Mouse (Mus musculus) MEL (cell line): ENCODE data around the gene Scaf4. TPM values are rescaled to one million over a fixed set of nuclear protein-coding genes. Genes with fewer than 3 reads are reported as not detected.

Experiments used
- DNase-seq: peaks from one replicate; pipeline ENCODE4 v3.0.0; 2011; ENCODE audit warnings: low read depth, low spot score
- H3K27ac ChIP-seq: 2 replicates; pipeline ENCODE4 v1.5.1; 2012; ENCODE audit warnings: low read depth, mild to moderate bottlenecking, control low read depth, low read length, moderate library complexity; ENCODE audit not compliant: control insufficient read depth
- H3K27me3 ChIP-seq, 2 experiments: fragments of 150-350 bp in 1 of 2; sonication (generic) in 1 of 2; 2 replicates each; pipeline ENCODE4 v1.6.1; 2012; ENCODE audit warnings: low read length in 2 of 2, mild to moderate bottlenecking in 2 of 2, improper control_type of control experiment in 1 of 2, moderate library complexity in 1 of 2; ENCODE audit not compliant: insufficient read depth in 2 of 2, control insufficient read depth in 1 of 2
- H3K36me3 ChIP-seq, 2 experiments: 2 replicates each; pipeline ENCODE4 v1.6.1; 2012 to 2014; ENCODE audit warnings: low read length in 2 of 2, improper control_type of control experiment in 1 of 2, inconsistent platforms in 1 of 2, mild to moderate bottlenecking in 1 of 2; ENCODE audit not compliant: insufficient read depth in 2 of 2, control insufficient read depth in 1 of 2
- H3K4me1 ChIP-seq, 2 experiments: fragments of 150-350 bp in 1 of 2; sonication (generic) in 1 of 2; 2 replicates each; pipeline ENCODE4 v1.6.1; 2012; ENCODE audit warnings: low read length in 2 of 2, improper control_type of control experiment in 1 of 2, mild to moderate bottlenecking in 1 of 2; ENCODE audit not compliant: insufficient read depth in 2 of 2, control insufficient read depth in 1 of 2
- H3K4me3 ChIP-seq, 2 experiments: fragments of 150-350 bp in 1 of 2; sonication (generic) in 1 of 2; 2 replicates each; pipeline ENCODE4 v1.5.1; 2012; ENCODE audit warnings: low read depth in 2 of 2, low read length in 2 of 2, mild to moderate bottlenecking in 2 of 2, moderate library complexity in 2 of 2, control low read depth in 1 of 2, improper control_type of control experiment in 1 of 2; ENCODE audit not compliant: control insufficient read depth in 1 of 2, insufficient read depth in 1 of 2
- H3K79me2 ChIP-seq: 2 replicates; pipeline ENCODE4 v1.6.1; 2012; ENCODE audit warnings: mild to moderate bottlenecking, low read length, moderate library complexity; ENCODE audit not compliant: control insufficient read depth, poor library complexity, insufficient read depth
- H3K9ac ChIP-seq: 2 replicates; pipeline ENCODE4 v1.6.1; 2012; ENCODE audit warnings: low read depth, mild to moderate bottlenecking, control low read depth, low read length, moderate library complexity; ENCODE audit not compliant: control insufficient read depth, poor library complexity, severe bottlenecking
- H3K9me3 ChIP-seq: fragments of 150-350 bp; sonication (generic); replicated peaks from 2 replicates; pipeline ENCODE4 v1.6.1; 2012; ENCODE audit warnings: mild to moderate bottlenecking, low read length, improper control_type of control experiment, moderate library complexity; ENCODE audit not compliant: insufficient read depth
- BHLHE40 ChIP-seq: IDR thresholded peaks from 2 replicates; pipeline ENCODE4 v1.6.1; 2012; ENCODE audit warnings: low read depth, mild to moderate bottlenecking, inconsistent platforms, low read length, improper control_type of control experiment, borderline replicate concordance
- CHD1 ChIP-seq: IDR thresholded peaks from 2 replicates; pipeline ENCODE4 v1.6.1; 2012; ENCODE audit warnings: low read depth, mild to moderate bottlenecking, inconsistent platforms, low read length, improper control_type of control experiment
- CHD2 ChIP-seq: IDR thresholded peaks from 2 replicates; pipeline ENCODE4 v1.6.1; 2011; ENCODE audit warnings: low read length, improper control_type of control experiment
- CTCF ChIP-seq, 3 experiments: IDR thresholded peaks in 2 of 3; conservative IDR thresholded peaks in 1 of 3; 2 replicates each; pipeline ENCODE4 v1.5.1; 2011 to 2012; ENCODE audit warnings: low read length in 3 of 3, low read depth in 2 of 3, mild to moderate bottlenecking in 2 of 3, improper control_type of control experiment in 1 of 3, inconsistent platforms in 1 of 3, mixed read lengths in 1 of 3, moderate library complexity in 1 of 3; ENCODE audit not compliant: control insufficient read depth in 1 of 3, insufficient read depth in 1 of 3, poor library complexity in 1 of 3, severe bottlenecking in 1 of 3
- EP300 ChIP-seq, 2 experiments: IDR thresholded peaks; 2 replicates each; pipeline ENCODE4 v1.6.1; 2011; ENCODE audit warnings: improper control_type of control experiment in 2 of 2, low read length in 2 of 2, low read depth in 1 of 2, mild to moderate bottlenecking in 1 of 2
- ETS1 ChIP-seq: IDR thresholded peaks from 2 replicates; pipeline ENCODE4 v1.6.1; 2012; ENCODE audit warnings: low read depth, mild to moderate bottlenecking, inconsistent platforms, low read length, improper control_type of control experiment, moderate library complexity
- JUND ChIP-seq: IDR thresholded peaks from 2 replicates; pipeline ENCODE4 v1.6.1; 2011; ENCODE audit warnings: low read depth, mild to moderate bottlenecking, improper control_type of control experiment, low read length
- MAFK ChIP-seq: IDR thresholded peaks from 2 replicates; pipeline ENCODE4 v1.6.1; 2011; ENCODE audit warnings: low read depth, mild to moderate bottlenecking, low read length, improper control_type of control experiment, borderline replicate concordance
- MXI1 ChIP-seq: IDR thresholded peaks from 2 replicates; pipeline ENCODE4 v1.6.1; 2011; ENCODE audit warnings: mild to moderate bottlenecking, low read depth, low read length, improper control_type of control experiment
- MYC ChIP-seq: IDR thresholded peaks from 2 replicates; pipeline ENCODE4 v1.6.1; 2011; ENCODE audit warnings: low read depth, mild to moderate bottlenecking, low read length, improper control_type of control experiment, moderate library complexity
- NELFE ChIP-seq: IDR thresholded peaks from 2 replicates; pipeline ENCODE4 v1.6.1; 2011; ENCODE audit warnings: low read depth, low read length, improper control_type of control experiment
- POLR2A ChIP-seq, 2 experiments: IDR thresholded peaks; 2 replicates each; pipeline ENCODE4 v1.6.1; 2011 to 2012; ENCODE audit warnings: low read length in 2 of 2, mild to moderate bottlenecking in 2 of 2, control low read depth in 1 of 2, improper control_type of control experiment in 1 of 2, low read depth in 1 of 2, moderate library complexity in 1 of 2; ENCODE audit not compliant: control insufficient read depth in 1 of 2, insufficient read depth in 1 of 2, poor library complexity in 1 of 2
- POLR2AphosphoS2 ChIP-seq: IDR thresholded peaks from 2 replicates; pipeline ENCODE4 v1.6.1; 2011; ENCODE audit warnings: low read length, improper control_type of control experiment
- POLR2AphosphoS5 ChIP-seq: IDR thresholded peaks from 2 replicates; pipeline ENCODE4 v1.6.1; 2012; ENCODE audit warnings: low read depth, borderline replicate concordance, mild to moderate bottlenecking, inconsistent platforms, low read length, moderate library complexity, mixed read lengths
- RAD21 ChIP-seq: IDR thresholded peaks from 2 replicates; pipeline ENCODE4 v1.6.1; 2011; ENCODE audit warnings: mild to moderate bottlenecking, low read depth, low read length, improper control_type of control experiment
- RCOR1 ChIP-seq: IDR thresholded peaks from 2 replicates; pipeline ENCODE4 v1.6.1; 2012; ENCODE audit warnings: low read depth, mild to moderate bottlenecking, inconsistent platforms, low read length, improper control_type of control experiment
- SIN3A ChIP-seq: IDR thresholded peaks from 2 replicates; pipeline ENCODE4 v1.6.1; 2012; ENCODE audit warnings: low read length, improper control_type of control experiment, inconsistent platforms
- SMC3 ChIP-seq: IDR thresholded peaks from 2 replicates; pipeline ENCODE4 v1.6.1; 2011; ENCODE audit warnings: low read depth, low read length, improper control_type of control experiment
- TAL1 ChIP-seq: IDR thresholded peaks from 2 replicates; pipeline ENCODE4 v1.6.1; 2012; ENCODE audit warnings: mild to moderate bottlenecking, inconsistent platforms, low read length, moderate library complexity, mixed read lengths
- TCF12 ChIP-seq: IDR thresholded peaks from 2 replicates; pipeline ENCODE4 v1.6.1; 2014; ENCODE audit warnings: low read depth, mild to moderate bottlenecking, inconsistent platforms, low read length, improper control_type of control experiment, moderate library complexity
- USF2 ChIP-seq, 2 experiments: IDR thresholded peaks; 2 replicates each; pipeline ENCODE4 v1.6.1; 2011 to 2012; ENCODE audit warnings: improper control_type of control experiment in 2 of 2, low read length in 2 of 2, borderline replicate concordance in 1 of 2, inconsistent platforms in 1 of 2, low read depth in 1 of 2, mild to moderate bottlenecking in 1 of 2; ENCODE audit not compliant: insufficient read depth in 1 of 2
- ZC3H11A ChIP-seq: IDR thresholded peaks from 2 replicates; pipeline ENCODE4 v1.6.1; 2012; ENCODE audit warnings: low read depth, mild to moderate bottlenecking, inconsistent platforms, low read length, improper control_type of control experiment
- ZMIZ1 ChIP-seq: IDR thresholded peaks from 2 replicates; pipeline ENCODE4 v1.6.1; 2012; ENCODE audit warnings: low read depth, mild to moderate bottlenecking, inconsistent platforms, low read length, improper control_type of control experiment, moderate library complexity
- polyA plus RNA-seq, 2 experiments: library from polyadenylated mRNA; stranded (reverse) in 1 of 2; unstranded in 1 of 2; fragments of >175 nt in 1 of 2; fragments of >200 nt in 1 of 2; gene quantifications; 2 replicates each; pipeline versions ENCODE4 v1.2.1 to v1.2.4; 2012; ENCODE audit warnings: low replicate concordance in 2 of 2, low read depth in 1 of 2; ENCODE audit not compliant: insufficient read length in 2 of 2, insufficient read depth in 1 of 2, missing spikeins in 1 of 2
- total RNA-seq: library from RNA; depleted of rRNA; stranded (reverse); fragments of 300-350 nt; gene quantifications from 2 replicates; pipeline ENCODE4 v1.2.3, GENCODE M21; 2012

Scaf4 gene
- total and polyA plus RNA-seq, 3 experiments: 12.3 to 56.2 TPM; not detected in 1

GRCm38 (mm10) chr16:90241875-90242274, 42.4 kb downstream of the Scaf4 start:
- no peaks in the 10 kb centered on the region for H3K4me1 ChIP-seq
- peaks cover 0 to 34% of the 10 kb centered on the region in 2 experiments; a peak in 2 of 4 replicates for H3K36me3 ChIP-seq
- no peak for DNase-seq
- H3K4me3 ChIP-seq: no peak overlapping the region
- no peaks in the 10 kb centered on the region for H3K79me2 ChIP-seq
- no peaks in the 10 kb centered on the region for H3K27me3 ChIP-seq
- H3K9me3 ChIP-seq: no peaks in the 10 kb centered on the region
- H3K27ac ChIP-seq: no peak overlapping the region
- no peak overlapping the region for H3K9ac ChIP-seq
- no peak for TF ChIP-seq POLR2A (IDR thresholded peaks at IDR 0.05; ENCODE audit: control insufficient read depth in 1 of 2, insufficient read depth in 1 of 2, low read depth in 1 of 2, low read length in 2 of 2, poor library complexity in 1 of 2)
- no peak for TF ChIP-seq TCF12
- no peak for TF ChIP-seq ETS1
- TF ChIP-seq MAFK: no peak
- no peak for TF ChIP-seq CHD2
- TF ChIP-seq RCOR1: no peak
- TF ChIP-seq MXI1: no peak
- TF ChIP-seq CTCF (IDR thresholded peaks at IDR 0.05 in 2 of 3, conservative IDR thresholded peaks at IDR 0.05 in 1 of 3; ENCODE audit: control insufficient read depth in 1 of 3, insufficient read depth in 1 of 3, low read depth in 2 of 3, low read length in 3 of 3, poor library complexity in 1 of 3, severe bottlenecking in 1 of 3): no peak
- TF ChIP-seq CHD1: no peak
- no peak for TF ChIP-seq TAL1
- TF ChIP-seq ZC3H11A: no peak
- no peak for TF ChIP-seq USF2 (IDR thresholded peaks at IDR 0.05; ENCODE audit: borderline replicate concordance in 1 of 2, insufficient read depth in 1 of 2, low read depth in 1 of 2, low read length in 2 of 2)
- no peak for TF ChIP-seq RAD21
- TF ChIP-seq BHLHE40: no peak
- TF ChIP-seq POLR2AphosphoS5: no peak
- TF ChIP-seq POLR2AphosphoS2: no peak
- no peak for TF ChIP-seq ZMIZ1

GRCm38 (mm10) chr16:90239128-90239746, 45.1 kb downstream of the Scaf4 start:
- DNase-seq: no peak

More at GRCm38 (mm10) chr16:90239128-90239746, 45.1 kb downstream of the Scaf4 start:
- Histone ChIP-seq H3K27ac (no peak overlapping the region), H3K36me3 (peaks cover 0 to 27% of the 10 kb centered on the region in 2 experiments; a peak in 2 of 4 replicates), H3K4me3 (no peak overlapping the region), H3K4me1 (no peaks in the 10 kb centered on the region), H3K9ac (no peak overlapping the region), H3K9me3 (no peaks in the 10 kb centered on the region), H3K79me2 (no peaks in the 10 kb centered on the region), H3K27me3 (no peaks in the 10 kb centered on the region)
- TF ChIP-seq NELFE: no peak
- no peak for TF ChIP-seq SIN3A
- no peak for TF ChIP-seq MYC
- TF ChIP-seq EP300 (IDR thresholded peaks at IDR 0.05; ENCODE audit: low read depth in 1 of 2, low read length in 2 of 2): no peak
- no peak for TF ChIP-seq ZMIZ1
- TF ChIP-seq JUND: no peak
- TF ChIP-seq RAD21: no peak
- TF ChIP-seq SMC3: no peak
- no peak for TF ChIP-seq BHLHE40
- TF ChIP-seq RCOR1: no peak
- no peak for TF ChIP-seq POLR2AphosphoS5
